Mouse (Mus musculus): ENCODE results near the gene Nle1. TPM values are rescaled to one million over a fixed set of nuclear protein-coding genes. Genes with fewer than 3 reads are reported as not detected.

Nle1 gene
- 32.1 and 32.7 TPM in 2 replicates for polyA plus RNA-seq (2016; fragmentation: Nextera tagmentation; extraction: Ambion mirVana)

DNA sequence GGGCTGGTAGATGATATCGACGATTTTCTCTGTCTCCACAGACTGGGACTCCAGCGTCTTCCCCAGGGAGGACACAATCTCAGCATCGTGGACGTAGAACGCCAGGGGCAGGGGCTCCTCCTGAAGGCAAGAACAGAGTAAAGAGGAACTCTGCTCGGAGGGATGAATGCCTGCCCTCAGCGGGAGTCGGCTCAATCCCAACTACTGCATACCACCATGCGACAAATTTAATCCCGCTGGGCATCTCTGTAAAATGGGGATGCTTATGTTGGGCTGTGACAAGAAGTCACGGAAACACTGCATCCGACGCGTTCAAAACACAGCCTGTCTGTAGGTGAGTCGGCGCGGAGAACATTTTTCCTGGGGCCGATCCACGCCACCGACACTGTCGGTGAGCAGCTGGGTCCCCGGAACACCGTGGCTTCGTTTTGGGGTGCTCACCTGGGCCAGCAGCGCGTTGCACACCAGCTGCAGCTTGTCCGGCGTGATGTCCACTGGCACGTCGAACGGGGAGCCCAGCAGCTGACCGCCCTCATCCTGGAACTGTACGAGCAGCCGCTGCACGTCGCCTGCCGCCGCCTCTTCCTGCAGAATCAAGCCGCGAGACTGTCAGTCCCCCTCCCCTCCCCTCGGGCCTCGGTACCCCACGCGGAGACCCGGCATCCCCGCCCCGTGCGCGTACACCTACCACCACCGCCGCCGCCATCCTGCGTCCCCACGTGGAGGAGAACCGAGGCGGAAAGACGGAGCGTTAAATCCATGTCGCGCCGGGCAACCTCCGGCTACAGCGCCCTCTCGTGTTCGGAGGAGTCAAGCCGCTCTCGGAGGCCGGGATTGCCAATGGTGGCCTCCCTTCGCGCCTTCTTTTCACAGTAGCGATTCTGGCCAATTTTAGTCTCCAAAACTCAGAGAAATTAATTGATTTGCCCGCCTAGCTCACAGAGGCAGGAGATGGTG is at the start of gene Nle1:
TSS of gene Nle1 (minus strand) at position 761 of the 957 bp plus-strand sequence.
- WGBS = 1% methylated on average over 71 of the region's 73 CpGs
- Histone ChIP-seq H3K27ac (no peak within 1 kb of the TSS), H3K4me2 (replicated peaks) (peak within 1 kb of the TSS; percentile 77), H3K9ac (peak within 1 kb of the TSS; percentile 85), H3K4me3 (peak within 1 kb of the TSS; percentile 82), H3K4me1 (peaks cover 7% of the 10 kb centered on the region), H3K9me3 (replicated peaks) (no peaks in the 10 kb centered on the region), H3K36me3 (peaks cover 31% of the 10 kb centered on the region), H3K27me3 (peaks cover 9% of the 10 kb centered on the region)
- peak; percentile 76 for ATAC-seq (ENCODE audit: low FRiP score)

DNA sequence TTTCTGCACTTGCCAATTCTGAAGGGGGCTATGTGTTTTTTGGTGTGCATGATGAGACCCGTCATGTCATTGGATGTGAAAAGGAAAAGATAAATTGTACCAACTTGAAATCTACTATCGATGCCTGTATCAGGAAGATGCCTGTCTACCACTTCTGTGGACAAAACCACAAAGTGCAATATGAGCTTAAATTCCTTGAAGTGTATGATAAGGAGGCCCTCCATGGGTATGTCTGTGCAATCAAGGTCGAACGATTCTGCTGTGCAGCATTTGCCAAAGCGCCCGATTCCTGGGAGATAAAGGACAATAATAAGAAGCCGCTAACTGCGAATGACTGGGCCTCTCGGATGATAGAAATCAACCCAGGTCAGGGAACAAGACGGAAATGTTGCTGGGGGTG is 48.7 kb upstream of the Nle1 start:
- ATAC-seq (ENCODE audit: low FRiP score) = no peak

DNA sequence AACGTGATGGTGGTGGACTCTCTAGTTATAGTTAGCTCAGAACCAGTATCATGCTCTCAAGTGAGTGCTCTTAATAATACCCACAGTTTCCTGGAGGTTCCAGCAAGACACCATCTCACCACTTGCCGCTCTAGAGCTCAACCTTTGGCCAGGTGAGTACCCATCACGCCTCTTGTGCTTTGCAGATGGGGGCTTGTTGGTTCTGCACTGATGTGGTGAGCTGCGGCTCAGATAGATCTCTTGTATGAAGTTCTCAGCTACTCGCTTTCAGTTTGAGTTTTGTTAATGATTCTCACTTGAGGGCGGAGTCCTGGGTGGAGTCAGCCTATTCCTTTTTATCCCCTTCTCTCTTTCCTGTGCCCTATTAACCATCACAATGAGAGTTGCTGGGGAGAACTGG is 46.4 kb upstream of the Nle1 start:
- 71% methylated on average over 6 of the region's 6 CpGs for WGBS
- no peak overlapping the region for H3K4me3 ChIP-seq
- H3K9me3 ChIP-seq (replicated peaks) = no peaks in the 10 kb centered on the region
- H3K9ac ChIP-seq = no peak overlapping the region
- no peak overlapping the region for H3K27ac ChIP-seq
- H3K4me2 ChIP-seq (replicated peaks) = no peak overlapping the region
- peaks cover 45% of the 10 kb centered on the region for H3K27me3 ChIP-seq
- 0 out of 2 replicates have a peak, but pooled peaks cover 3% of the 10 kb centered on the region for H3K4me1 ChIP-seq
- no peaks in the 10 kb centered on the region for H3K36me3 ChIP-seq
- no peak for ATAC-seq (ENCODE audit: low FRiP score)

More for the DNA sequence above, 48.7 kb upstream of the Nle1 start:
- Histone ChIP-seq H3K4me3 (no peak overlapping the region), H3K9ac (no peak overlapping the region), H3K9me3 (replicated peaks) (no peaks in the 10 kb centered on the region), H3K4me1 (0 out of 2 replicates have a peak, but pooled peaks cover under 1% of the 10 kb centered on the region), H3K27me3 (peaks cover 25% of the 10 kb centered on the region), H3K27ac (no peak overlapping the region), H3K4me2 (replicated peaks) (no peak overlapping the region), H3K36me3 (no peaks in the 10 kb centered on the region)
- 76% methylated on average over 10 of the region's 10 CpGs for WGBS

DNA sequence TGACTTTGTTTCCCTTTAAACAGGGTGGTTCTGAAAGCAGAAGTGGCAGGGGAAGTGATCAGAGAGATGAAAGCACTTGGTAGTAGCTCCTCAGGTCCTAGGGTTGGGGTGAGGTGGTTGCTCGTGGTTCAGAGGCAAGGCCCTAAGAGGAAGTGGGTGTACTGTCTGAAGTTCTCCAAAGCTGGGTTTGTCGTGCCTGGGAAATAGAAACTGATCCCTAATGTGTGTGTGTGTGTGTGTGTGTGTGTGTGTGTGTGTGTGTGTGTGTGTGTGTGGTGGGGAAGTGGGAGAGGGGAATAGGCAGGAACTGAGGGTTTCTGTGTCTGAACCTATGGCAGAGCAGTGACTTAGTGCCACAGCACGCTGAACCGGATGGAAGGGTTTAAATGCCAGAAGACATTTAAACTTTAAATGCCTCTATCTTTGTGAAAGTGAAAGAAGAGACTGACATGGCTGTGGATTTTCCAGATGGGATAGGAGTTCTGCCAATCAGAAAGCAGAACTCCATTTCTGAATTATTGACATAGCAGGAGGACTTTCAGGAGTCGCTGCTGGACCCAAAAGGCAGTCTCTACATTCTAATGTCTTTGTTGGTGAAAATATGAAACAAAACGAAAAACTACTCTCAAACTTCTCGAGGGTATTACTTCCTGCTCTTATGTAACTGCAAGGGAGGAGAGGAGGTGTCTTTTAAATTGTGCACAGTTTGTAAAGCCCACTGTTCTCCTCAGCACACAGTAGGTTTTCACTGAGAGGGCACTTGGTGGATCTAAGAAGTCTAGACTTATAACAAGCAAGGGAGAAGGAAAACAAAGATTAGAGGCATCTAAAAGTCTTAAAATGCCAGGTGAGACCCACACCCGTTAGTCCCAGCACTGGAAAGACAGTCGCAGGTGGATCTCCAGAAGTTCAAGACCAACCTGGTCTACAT is 44.7 kb upstream of the Nle1 start:
- Histone ChIP-seq H3K4me2 (replicated peaks) (no peak overlapping the region), H3K9me3 (replicated peaks) (no peaks in the 10 kb centered on the region), H3K27me3 (peaks cover 49% of the 10 kb centered on the region), H3K4me3 (no peak overlapping the region), H3K4me1 (0 out of 2 replicates have a peak, but pooled peaks cover 3% of the 10 kb centered on the region), H3K36me3 (no peaks in the 10 kb centered on the region), H3K27ac (no peak overlapping the region), H3K9ac (no peak overlapping the region)
- no peak for ATAC-seq (ENCODE audit: low FRiP score)
- WGBS = 69% methylated on average over 9 of the region's 9 CpGs

DNA sequence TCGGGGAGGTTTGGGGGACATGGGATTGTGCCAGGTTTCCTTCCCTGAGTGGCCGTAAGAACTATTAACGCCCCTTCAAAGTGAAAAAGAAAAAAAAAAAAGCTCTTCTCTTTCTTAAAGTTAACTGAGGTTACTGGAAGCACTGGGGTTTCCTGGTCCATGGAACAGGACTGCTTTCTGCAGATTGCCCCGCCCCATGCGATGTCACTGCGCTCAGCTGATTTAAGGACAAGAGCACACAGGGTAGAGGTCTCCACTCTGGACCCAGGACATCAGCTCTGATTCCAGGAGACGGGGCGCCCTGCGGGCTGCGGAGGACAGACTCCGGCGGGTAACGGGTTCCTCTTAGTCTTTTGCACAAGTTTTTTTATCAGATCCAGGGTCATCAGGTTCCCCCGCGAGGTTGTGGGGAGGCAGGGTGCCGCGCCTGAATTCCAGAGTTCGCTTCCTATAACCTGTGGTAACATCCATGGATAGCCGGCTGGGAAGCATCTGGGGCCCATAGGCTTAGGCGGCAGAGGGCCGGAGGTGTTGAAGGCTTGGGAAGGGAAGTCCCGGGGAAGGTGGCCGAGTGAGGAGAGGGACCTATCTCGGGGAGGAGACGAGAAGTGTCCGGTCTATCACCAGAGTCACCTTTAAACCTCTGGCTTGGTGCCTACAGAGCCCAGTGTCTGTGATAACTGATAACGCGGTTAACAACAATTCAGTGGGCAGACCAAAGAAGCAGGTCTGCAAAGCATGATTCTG is 43.8 kb upstream of the Nle1 start:
- no peak for ATAC-seq (ENCODE audit: low FRiP score)
- no peak overlapping the region for H3K9ac ChIP-seq
- H3K4me3 ChIP-seq = peak overlapping the region; percentile 7; the same call in 1 of the 2 replicates
- 11% methylated on average over 28 of the region's 28 CpGs for WGBS
- peaks cover 49% of the 10 kb centered on the region for H3K27me3 ChIP-seq
- H3K9me3 ChIP-seq (replicated peaks) = no peaks in the 10 kb centered on the region
- no peak overlapping the region for H3K27ac ChIP-seq
- H3K4me1 ChIP-seq = 0 out of 2 replicates have a peak, but pooled peaks cover 3% of the 10 kb centered on the region
- H3K36me3 ChIP-seq = no peaks in the 10 kb centered on the region
- peak overlapping the region; percentile 25; the same call in 1 of the 2 replicates for H3K4me2 ChIP-seq (replicated peaks)

DNA sequence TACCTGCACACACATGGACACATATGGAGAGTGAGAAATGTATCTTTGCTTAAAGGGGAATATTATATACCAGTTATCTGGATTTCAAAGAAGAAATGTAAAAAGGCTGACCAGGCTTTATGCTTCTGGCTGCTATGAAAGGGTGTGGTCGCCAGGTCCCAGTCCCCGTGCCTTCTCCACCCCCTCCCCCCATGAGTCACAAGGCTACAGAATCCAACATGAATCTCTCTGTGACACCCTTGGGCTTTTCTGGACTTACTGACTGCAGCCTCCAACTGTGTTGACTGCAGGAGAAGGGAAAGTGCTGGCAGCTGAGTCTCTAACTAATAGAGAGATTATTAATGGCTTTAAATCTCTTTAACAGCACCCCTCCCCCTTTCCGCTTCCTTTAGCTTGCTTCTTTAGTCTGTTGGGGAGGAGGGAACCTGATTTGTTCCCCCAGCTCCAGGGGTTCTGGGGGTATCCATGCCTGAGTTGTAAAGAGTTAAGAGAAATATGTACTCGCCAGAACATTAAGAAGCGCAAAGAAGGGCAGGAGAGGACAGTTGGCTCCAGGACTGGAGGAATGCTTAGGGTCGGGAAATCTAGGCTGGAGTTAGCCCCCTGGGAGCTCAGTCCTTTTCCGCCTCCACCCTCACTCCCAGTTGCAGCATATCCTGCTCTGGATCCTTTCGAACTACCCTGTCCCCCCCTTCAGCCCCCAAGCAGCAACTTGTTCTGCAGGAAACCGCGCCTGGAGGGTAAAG is 42.7 kb upstream of the Nle1 start, which contains the start of gene Slfn5:
TSS of gene Slfn5 (plus strand) at position 614 of the 746 bp plus-strand sequence.
- H3K4me2 ChIP-seq (replicated peaks) = peak within 1 kb of the TSS; percentile 25
- H3K9ac ChIP-seq = no peak within 1 kb of the TSS
- peaks cover 49% of the 10 kb centered on the region for H3K27me3 ChIP-seq
- no peak for ATAC-seq (ENCODE audit: low FRiP score)
- 16% methylated on average over 10 of the region's 10 CpGs for WGBS
- 0 out of 2 replicates have a peak, but pooled peaks cover 3% of the 10 kb centered on the region for H3K4me1 ChIP-seq
- no peaks in the 10 kb centered on the region for H3K36me3 ChIP-seq
- H3K4me3 ChIP-seq = peak within 1 kb of the TSS; percentile 7; the same call in 1 of the 2 replicates
- no peaks in the 10 kb centered on the region for H3K9me3 ChIP-seq (replicated peaks)
- no peak within 1 kb of the TSS for H3K27ac ChIP-seq

DNA sequence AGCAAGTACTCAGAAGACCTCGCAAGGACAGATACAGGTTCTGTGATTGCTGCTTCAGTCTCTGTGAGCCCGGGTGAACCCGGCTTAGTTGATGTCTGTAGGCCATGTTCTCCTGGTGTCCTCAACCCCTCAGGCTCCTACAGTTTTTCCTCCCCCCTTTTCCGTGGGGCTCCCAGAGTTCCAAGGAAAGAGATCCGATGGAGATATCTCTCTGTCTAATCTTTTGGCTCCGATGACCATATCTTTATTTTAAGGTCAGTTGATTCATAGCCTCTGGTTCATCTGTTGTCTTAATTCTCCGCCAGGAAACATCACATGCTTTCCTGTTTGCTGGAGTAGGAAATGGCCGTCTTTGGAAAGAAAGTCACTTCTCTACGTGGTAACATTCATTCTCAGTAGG is 40.8 kb upstream of the Nle1 start:
- H3K36me3 ChIP-seq = no peaks in the 10 kb centered on the region
- H3K9me3 ChIP-seq (replicated peaks) = no peaks in the 10 kb centered on the region
- 84% methylated on average over 9 of the region's 9 CpGs for WGBS
- ATAC-seq (ENCODE audit: low FRiP score) = no peak
- peaks cover 46% of the 10 kb centered on the region for H3K27me3 ChIP-seq
- H3K4me1 ChIP-seq = 0 out of 2 replicates have a peak, but pooled peaks cover 3% of the 10 kb centered on the region
- H3K27ac ChIP-seq = no peak overlapping the region
- no peak overlapping the region for H3K4me2 ChIP-seq (replicated peaks)
- H3K9ac ChIP-seq = no peak overlapping the region
- H3K4me3 ChIP-seq = no peak overlapping the region

DNA sequence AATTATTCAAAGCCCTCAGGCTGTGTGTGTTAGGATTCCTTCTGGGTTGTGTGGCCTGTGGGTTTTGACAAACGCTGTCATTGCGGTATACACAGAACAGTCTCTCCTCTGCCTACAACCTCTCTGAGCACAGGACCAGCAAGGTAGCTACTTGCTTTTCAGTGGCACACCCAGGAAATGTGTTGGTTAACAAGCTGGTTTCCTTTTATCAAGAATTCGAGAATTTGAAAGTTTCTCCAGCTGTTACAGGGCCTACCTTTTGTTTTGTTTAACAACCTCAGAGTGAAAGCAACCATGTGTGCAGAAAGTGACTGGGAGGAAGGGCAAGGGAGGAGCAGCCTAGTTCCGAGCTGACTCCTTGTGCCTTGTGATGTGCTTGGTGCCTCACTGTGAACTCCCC is 39.2 kb upstream of the Nle1 start:
- H3K4me1 ChIP-seq = 0 out of 2 replicates have a peak, but pooled peaks cover 3% of the 10 kb centered on the region
- no peak overlapping the region for H3K4me2 ChIP-seq (replicated peaks)
- peaks cover 32% of the 10 kb centered on the region for H3K27me3 ChIP-seq
- H3K36me3 ChIP-seq = no peaks in the 10 kb centered on the region
- 45% methylated on average over 4 of the region's 4 CpGs for WGBS
- ATAC-seq (ENCODE audit: low FRiP score) = no peak
- H3K9me3 ChIP-seq (replicated peaks) = no peaks in the 10 kb centered on the region
- no peak overlapping the region for H3K27ac ChIP-seq
- no peak overlapping the region for H3K4me3 ChIP-seq
- no peak overlapping the region for H3K9ac ChIP-seq

DNA sequence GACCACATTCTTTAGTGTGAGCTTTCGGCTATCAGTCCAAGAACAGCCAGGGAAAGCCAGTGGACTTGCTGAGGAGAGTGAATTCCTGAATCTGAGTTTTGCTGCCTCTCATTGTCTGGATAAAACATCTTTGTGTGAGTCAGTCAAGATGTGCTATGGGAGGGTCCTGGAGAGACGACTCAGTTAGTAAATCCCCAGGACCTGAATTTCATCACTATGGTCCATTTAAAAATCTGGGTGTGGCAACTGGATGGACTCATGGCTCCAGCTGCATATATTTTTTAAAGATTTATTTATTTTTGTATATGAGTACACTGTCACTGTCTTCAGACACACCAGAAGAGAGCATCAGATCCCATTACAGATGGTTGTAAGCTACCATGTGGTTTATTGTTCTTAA is 37.4 kb upstream of the Nle1 start:
- ATAC-seq (ENCODE audit: low FRiP score) = no peak
- WGBS = 73% methylated on average over 2 of the region's 2 CpGs
- Histone ChIP-seq H3K9me3 (replicated peaks) (no peaks in the 10 kb centered on the region), H3K36me3 (no peaks in the 10 kb centered on the region), H3K27ac (no peak overlapping the region), H3K4me1 (no peaks in the 10 kb centered on the region), H3K4me3 (no peak overlapping the region), H3K4me2 (replicated peaks) (no peak overlapping the region), H3K27me3 (peaks cover 14% of the 10 kb centered on the region), H3K9ac (no peak overlapping the region)

DNA sequence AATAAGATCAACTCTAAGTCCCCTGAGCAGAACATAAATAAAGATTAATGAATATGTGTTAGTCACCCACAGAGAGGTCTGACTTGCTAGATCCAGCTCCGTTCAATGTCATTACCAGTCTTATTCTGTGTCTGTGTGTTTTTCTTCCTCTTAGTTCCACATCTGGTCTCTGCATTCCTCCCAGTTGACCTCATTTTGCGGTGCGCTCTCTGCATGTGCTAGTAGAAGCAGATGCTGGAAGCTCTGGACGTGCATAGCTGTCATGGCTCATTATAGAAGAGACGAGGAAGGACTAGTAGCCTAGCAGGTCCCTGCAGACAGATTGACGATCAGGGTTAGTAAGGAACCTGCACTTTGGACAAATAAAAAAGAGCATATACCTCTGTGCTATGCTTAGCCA is 35.1 kb upstream of the Nle1 start:
- no peak overlapping the region for H3K27ac ChIP-seq
- peaks cover 8% of the 10 kb centered on the region for H3K27me3 ChIP-seq
- no peak overlapping the region for H3K4me3 ChIP-seq
- ATAC-seq (ENCODE audit: low FRiP score) = no peak
- H3K36me3 ChIP-seq = no peaks in the 10 kb centered on the region
- no peaks in the 10 kb centered on the region for H3K9me3 ChIP-seq (replicated peaks)
- WGBS = 51% methylated on average over 6 of the region's 6 CpGs
- H3K9ac ChIP-seq = no peak overlapping the region
- no peak overlapping the region for H3K4me2 ChIP-seq (replicated peaks)
- no peaks in the 10 kb centered on the region for H3K4me1 ChIP-seq

DNA sequence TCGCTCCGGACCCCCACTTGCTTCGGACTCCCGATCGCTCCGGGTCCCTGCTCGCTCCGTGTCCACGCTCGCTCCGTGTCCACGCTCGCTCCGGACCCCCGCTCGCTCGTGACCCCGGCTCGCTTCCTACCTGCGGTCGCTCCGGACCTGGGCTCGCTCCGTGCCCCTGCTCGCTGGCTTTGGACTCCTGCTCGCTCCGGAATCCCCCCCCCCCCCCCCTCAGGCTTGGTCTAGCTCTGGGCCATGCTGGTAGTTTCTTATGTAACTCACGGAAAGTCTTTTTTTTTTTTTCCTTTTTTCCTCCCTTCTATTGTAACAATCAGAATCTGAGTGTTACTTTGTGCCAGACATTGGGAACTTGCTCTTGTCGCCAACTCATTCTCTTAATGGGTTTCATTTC is 25.0 kb upstream of the Nle1 start:
- WGBS = 2% methylated on average over 27 of the region's 29 CpGs
- Histone ChIP-seq H3K4me2 (replicated peaks) (peak overlapping the region; percentile 96), H3K9ac (peak overlapping the region; percentile 51), H3K27ac (no peak overlapping the region), H3K4me1 (peaks cover 10% of the 10 kb centered on the region), H3K36me3 (no peaks in the 10 kb centered on the region), H3K27me3 (peaks cover 72% of the 10 kb centered on the region), H3K4me3 (peak overlapping the region; percentile 50), H3K9me3 (replicated peaks) (no peaks in the 10 kb centered on the region)
- no peak for ATAC-seq (ENCODE audit: low FRiP score)
